Mouse (Mus musculus) hindbrain, embryonic 11.5 days (tissue): ENCODE results near the gene Oaf. TPM values are rescaled to one million over a fixed set of nuclear protein-coding genes. Genes with fewer than 3 reads are reported as not detected.

ENCODE experiments used
- ATAC-seq: fragments of 200-750 bp; cut with Nextera tagmentation; 2 replicates; pipeline ENCODE4 v1.8.0; 2017; ENCODE audit warnings: mild to moderate bottlenecking, moderate TSS enrichment, moderate library complexity; ENCODE audit not compliant: low FRiP score
- DNase-seq: peaks from one replicate; pipeline ENCODE4 v3.0.0-alpha.2; 2015; ENCODE audit warnings: low spot score
- H3K27ac ChIP-seq: fragments of 300-500 bp; sonication (generic); 2 replicates; pipeline ENCODE4 v1.5.1; 2014; ENCODE audit warnings: mild to moderate bottlenecking, low read depth, low read length
- H3K27me3 ChIP-seq: fragments of 300-500 bp; sonication (generic); 2 replicates; pipeline ENCODE4 v1.6.1; 2014; ENCODE audit warnings: mild to moderate bottlenecking, low read length, moderate library complexity, mixed read lengths; ENCODE audit not compliant: control insufficient read depth, insufficient read depth
- H3K36me3 ChIP-seq: fragments of 300-500 bp; sonication (generic); 2 replicates; pipeline ENCODE4 v1.6.1; 2014; ENCODE audit warnings: mild to moderate bottlenecking, low read length, moderate library complexity, mixed read lengths; ENCODE audit not compliant: control insufficient read depth, insufficient read depth
- H3K4me1 ChIP-seq: fragments of 300-500 bp; sonication (generic); replicated peaks from 2 replicates; pipeline ENCODE4 v1.6.1; 2014; ENCODE audit warnings: low read length, mixed read lengths; ENCODE audit not compliant: control insufficient read depth, insufficient read depth
- H3K4me2 ChIP-seq: fragments of 300-500 bp; sonication (generic); replicated peaks from 2 replicates; pipeline ENCODE4 v1.6.1; 2014; ENCODE audit warnings: mild to moderate bottlenecking, low read depth, low read length
- H3K4me3 ChIP-seq: fragments of 300-500 bp; sonication (generic); 2 replicates; pipeline ENCODE4 v1.5.1; 2014; ENCODE audit warnings: low read depth, low read length
- H3K9ac ChIP-seq: fragments of 300-500 bp; sonication (generic); 2 replicates; pipeline ENCODE4 v1.6.1; 2014; ENCODE audit warnings: low read depth, low read length
- H3K9me3 ChIP-seq: fragments of 300-500 bp; sonication (generic); 2 replicates; pipeline ENCODE4 v1.6.1; 2016; ENCODE audit warnings: low read length; ENCODE audit not compliant: control insufficient read depth
- WGBS: fragments of 180-500 bp; shearing (Covaris S2); extraction: QIAGEN DNeasy Blood & Tissue Kit; methylation state at CpG from one replicate; pipeline ENCODE4 v1.1.7; 2014; 5-methylcytosine and 5-hydroxymethylcytosine counted together
- polyA plus RNA-seq: library from polyadenylated mRNA; unstranded; fragments of >200 nt; fragmentation: Nextera tagmentation; extraction: Ambion mirVana; gene quantifications from 2 replicates; pipeline ENCODE4 v1.2.1, GENCODE M21; 2014

The Oaf gene
- polyA plus RNA-seq, 1 experiment from 2014 or later = 41.4 TPM

- peak overlapping the region; percentile 61 for H3K9ac ChIP-seq
- DNase-seq (peak; percentile 51), ATAC-seq (no peak)
- peak overlapping the region; percentile 62; the same call in 1 of the 2 replicates for H3K27ac ChIP-seq
- WGBS = 1% methylated on average over 33 of the region's 51 CpGs
- H3K9me3 ChIP-seq = no peaks in the 10 kb centered on the region
- H3K4me3 ChIP-seq = peak overlapping the region; percentile 70
- peaks cover 2% of the 10 kb centered on the region; the same call in 1 of the 2 replicates for H3K4me1 ChIP-seq
- H3K27me3 ChIP-seq = peaks cover 28% of the 10 kb centered on the region
- no peaks in the 10 kb centered on the region for H3K36me3 ChIP-seq
- peak overlapping the region; percentile 73 for H3K4me2 ChIP-seq
These were observed 823 bp downstream of the Oaf start for GRCm38 (mm10) chr9:43238631-43239545.

- Histone ChIP-seq H3K4me3 (peak overlapping the region; percentile 70), H3K9me3 (no peaks in the 10 kb centered on the region), H3K27me3 (peaks cover 28% of the 10 kb centered on the region), H3K27ac (no peak overlapping the region), H3K4me2 (peak overlapping the region; percentile 73; the same call in 1 of the 2 replicates), H3K36me3 (no peaks in the 10 kb centered on the region), H3K9ac (no peak overlapping the region), H3K4me1 (peaks cover 2% of the 10 kb centered on the region; the same call in 1 of the 2 replicates)
- DNase-seq = no peak
- 36% methylated on average over 2 of the region's 2 CpGs for WGBS
- no peak for ATAC-seq
These were observed 1.5 kb downstream of the Oaf start for GRCm38 (mm10) chr9:43238167-43238566.

GRCm38 (mm10) chr9:43237111-43237775 lies 2.5 kb downstream of the Oaf start:
- Histone ChIP-seq H3K4me2 (no peak overlapping the region), H3K9ac (no peak overlapping the region), H3K4me3 (no peak overlapping the region), H3K4me1 (peaks cover 2% of the 10 kb centered on the region; the same call in 1 of the 2 replicates), H3K36me3 (no peaks in the 10 kb centered on the region), H3K27ac (no peak overlapping the region), H3K27me3 (peaks cover 28% of the 10 kb centered on the region), H3K9me3 (no peaks in the 10 kb centered on the region)
- WGBS = 50% methylated on average over 7 of the region's 7 CpGs
- ATAC-seq (no peak), DNase-seq (no peak)

GRCm38 (mm10) chr9:43236576-43236975 lies 3.1 kb downstream of the Oaf start:
- 86% methylated on average over 7 of the region's 7 CpGs for WGBS
- ATAC-seq = no peak
- no peak overlapping the region for H3K27ac ChIP-seq
- no peaks in the 10 kb centered on the region for H3K9me3 ChIP-seq
- no peak for DNase-seq
- H3K27me3 ChIP-seq = peaks cover 28% of the 10 kb centered on the region
- no peak overlapping the region for H3K4me3 ChIP-seq
- H3K4me2 ChIP-seq = no peak overlapping the region
- peaks cover 2% of the 10 kb centered on the region; the same call in 1 of the 2 replicates for H3K4me1 ChIP-seq
- H3K9ac ChIP-seq = no peak overlapping the region
- H3K36me3 ChIP-seq = no peaks in the 10 kb centered on the region

- WGBS = 74% methylated on average over 1 of the region's 1 CpGs
- DNase-seq (no peak), ATAC-seq (no peak)
- peaks cover 28% of the 10 kb centered on the region for H3K27me3 ChIP-seq
- no peaks in the 10 kb centered on the region for H3K36me3 ChIP-seq
- no peak overlapping the region for H3K27ac ChIP-seq
- no peak overlapping the region for H3K4me3 ChIP-seq
- no peak overlapping the region for H3K9ac ChIP-seq
- H3K4me2 ChIP-seq = no peak overlapping the region
- no peaks in the 10 kb centered on the region for H3K9me3 ChIP-seq
- H3K4me1 ChIP-seq = peaks cover 2% of the 10 kb centered on the region; the same call in 1 of the 2 replicates
These were observed 3.6 kb downstream of the Oaf start for GRCm38 (mm10) chr9:43236106-43236505.

- ATAC-seq (no peak), DNase-seq (no peak)
- WGBS = 82% methylated on average over 6 of the region's 6 CpGs
- H3K9me3 ChIP-seq = no peaks in the 10 kb centered on the region
- H3K36me3 ChIP-seq = no peaks in the 10 kb centered on the region
- no peak overlapping the region for H3K4me2 ChIP-seq
- no peak overlapping the region for H3K9ac ChIP-seq
- H3K27ac ChIP-seq = no peak overlapping the region
- H3K27me3 ChIP-seq = peaks cover 28% of the 10 kb centered on the region
- H3K4me1 ChIP-seq = peaks cover 2% of the 10 kb centered on the region; the same call in 1 of the 2 replicates
- H3K4me3 ChIP-seq = no peak overlapping the region
These were observed 4.4 kb downstream of the Oaf start for GRCm38 (mm10) chr9:43235336-43235735.

GRCm38 (mm10) chr9:43234496-43234895 lies 5.2 kb downstream of the Oaf start:
- DNase-seq (no peak), ATAC-seq (no peak)
- Histone ChIP-seq H3K27ac (no peak overlapping the region), H3K9ac (no peak overlapping the region), H3K27me3 (peaks cover 23% of the 10 kb centered on the region), H3K9me3 (no peaks in the 10 kb centered on the region), H3K4me3 (no peak overlapping the region), H3K36me3 (no peaks in the 10 kb centered on the region), H3K4me1 (peaks cover 2% of the 10 kb centered on the region; the same call in 1 of the 2 replicates), H3K4me2 (no peak overlapping the region)
- WGBS = 79% methylated on average over 5 of the region's 5 CpGs

GRCm38 (mm10) chr9:43233515-43233914 lies 6.2 kb downstream of the Oaf start:
- Histone ChIP-seq H3K4me1 (0 out of 2 replicates have a peak, but pooled peaks cover 2% of the 10 kb centered on the region), H3K9me3 (no peaks in the 10 kb centered on the region), H3K27ac (no peak overlapping the region), H3K4me3 (no peak overlapping the region), H3K36me3 (no peaks in the 10 kb centered on the region), H3K27me3 (peaks cover 14% of the 10 kb centered on the region), H3K9ac (no peak overlapping the region), H3K4me2 (no peak overlapping the region)
- ATAC-seq = no peak
- 96% methylated on average over 1 of the region's 1 CpGs for WGBS
- no peak for DNase-seq
